Mouse (Mus musculus) kidney, postnatal 14 days (tissue): Measurements from ENCODE around the gene Eml2.
"Not testable (repeated sequence)": the region's sequence is repeated elsewhere in the genome, so short reads cannot be mapped to it uniquely, and the experiment has no call there.

Source experiments
- DNase-seq: peaks from one replicate; pipeline ENCODE4 v3.0.0; 2022; ENCODE audit warnings: mixed read lengths

Eml2 gene

DNA sequence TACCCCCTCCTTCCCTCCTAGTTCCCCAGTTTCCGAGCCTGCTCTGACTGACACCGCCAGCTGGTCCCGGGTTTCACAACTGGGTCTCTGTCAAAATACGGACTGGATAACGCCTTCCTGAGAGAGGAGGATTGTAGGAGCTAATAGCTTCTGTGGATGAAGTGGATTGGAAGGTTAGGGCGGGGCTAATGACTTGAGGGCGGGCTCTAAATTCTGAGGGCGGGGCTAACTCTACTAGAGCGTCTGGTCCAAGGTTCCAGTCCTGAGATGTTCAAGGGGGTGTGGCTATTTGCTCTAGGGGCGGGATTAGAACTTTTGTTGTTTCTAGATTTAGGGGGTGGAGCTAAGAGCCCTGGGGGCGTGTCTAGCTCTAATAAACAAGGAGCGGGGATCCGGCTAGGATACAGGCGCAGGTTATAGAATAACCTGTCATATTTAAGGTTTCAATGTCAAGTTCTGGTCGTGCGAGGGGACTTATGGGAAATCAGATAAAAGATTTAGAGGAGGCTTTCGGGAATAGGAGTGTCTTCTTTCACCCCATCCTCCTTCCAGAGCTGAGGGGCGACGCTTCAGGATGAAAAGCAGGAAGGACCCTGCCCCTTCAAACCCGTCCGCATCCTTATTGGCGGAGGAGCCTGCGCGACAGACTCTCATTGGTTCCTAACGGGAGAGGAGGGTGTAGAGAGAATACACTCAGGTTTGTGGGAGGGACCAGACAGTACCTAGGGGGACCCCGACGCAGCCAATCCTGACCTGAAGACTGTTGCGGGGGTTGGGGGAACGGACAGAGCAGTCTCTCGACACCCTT is at the start of gene Eml2:
Eml2 (plus strand) TSS at position 714 of the 808 bp plus-strand sequence.
- peak; percentile 58 for DNase-seq

DNA sequence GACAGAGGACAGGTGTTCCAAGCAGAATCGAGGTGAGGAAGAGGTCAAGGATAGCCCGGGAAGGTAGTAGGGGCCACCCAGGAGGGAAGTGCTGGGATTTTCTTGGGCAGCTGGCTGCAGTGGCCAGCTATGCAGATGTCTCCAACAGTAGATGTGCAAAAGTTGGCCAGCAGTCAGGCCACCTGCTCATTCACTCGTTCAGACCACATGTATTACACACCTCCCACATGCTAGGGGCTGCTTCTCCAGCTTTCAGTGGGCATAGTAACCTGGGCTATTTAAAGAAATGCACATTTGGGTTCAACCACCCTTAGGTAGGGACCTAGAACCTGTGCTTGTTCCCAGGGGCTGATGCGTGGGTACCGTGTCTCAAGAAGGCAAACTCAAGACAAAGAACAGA is 48.5 kb upstream of the Eml2 start:
- no peak for DNase-seq

DNA sequence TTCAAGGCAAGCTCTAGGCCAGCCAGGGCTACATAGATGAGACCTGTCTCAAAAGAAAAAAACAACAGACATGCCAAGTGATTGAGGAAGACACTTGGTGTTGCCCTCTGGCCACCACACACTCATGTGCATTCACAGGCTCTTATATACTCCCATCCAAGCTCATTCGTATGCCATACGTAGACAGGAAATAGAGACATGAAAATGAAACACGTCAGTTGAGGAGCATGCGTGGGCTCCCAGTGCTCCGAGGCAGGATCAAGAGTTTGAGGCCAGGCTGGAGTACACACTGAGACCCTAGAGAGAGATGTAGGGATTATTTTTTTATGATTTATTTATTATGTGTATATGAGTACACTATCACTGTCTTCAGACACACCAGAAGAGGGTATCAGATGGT is 46.8 kb upstream of the Eml2 start:
- DNase-seq, result no peak

DNA sequence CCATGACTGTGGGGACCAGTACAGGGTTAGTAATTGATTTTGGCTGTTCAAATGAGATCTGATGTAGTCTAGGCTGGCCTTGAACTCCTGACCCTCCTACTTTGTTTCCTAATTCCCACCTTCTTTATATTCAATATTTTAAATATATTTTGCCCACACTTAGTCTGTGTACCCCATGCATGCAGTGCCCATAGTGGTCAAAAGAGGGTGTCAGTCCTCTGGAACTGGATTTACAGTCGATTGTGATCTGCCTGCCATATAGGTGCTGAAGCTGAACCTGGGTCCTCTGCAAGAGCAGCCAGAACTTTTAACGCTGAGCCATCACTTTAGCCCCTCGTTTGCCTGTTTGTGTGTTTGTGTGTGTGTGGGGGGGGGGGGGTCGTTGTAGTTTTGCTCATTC is 45.6 kb upstream of the Eml2 start:
- no peak for DNase-seq

DNA sequence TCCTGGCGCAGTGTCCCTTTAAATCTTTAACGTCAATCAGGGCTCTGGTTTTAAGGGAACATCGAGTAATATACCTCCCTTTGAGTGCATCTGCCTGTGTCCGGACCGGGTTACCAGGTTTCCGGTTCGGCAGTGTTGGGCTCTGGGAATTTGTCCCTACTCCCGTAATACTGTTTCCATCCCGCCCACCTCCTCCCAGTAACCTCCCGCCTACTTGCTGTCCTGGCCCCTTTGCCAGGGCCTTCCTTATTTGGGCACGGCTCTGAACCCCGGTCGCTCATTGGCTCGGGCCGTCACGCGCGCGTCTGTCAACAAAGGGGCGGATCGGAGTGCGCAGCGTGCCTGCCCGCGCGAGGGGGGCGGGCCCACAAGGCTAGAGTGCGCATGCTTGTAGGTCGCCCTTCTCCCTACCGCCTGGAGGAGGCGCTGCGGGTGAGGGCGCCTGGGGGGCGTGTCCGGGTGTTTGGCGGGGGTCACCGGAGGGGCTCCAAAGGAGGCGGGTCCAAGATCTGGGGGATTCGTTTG is 44.8 kb upstream of the Eml2 start:
- DNase-seq, result peak; percentile 99

DNA sequence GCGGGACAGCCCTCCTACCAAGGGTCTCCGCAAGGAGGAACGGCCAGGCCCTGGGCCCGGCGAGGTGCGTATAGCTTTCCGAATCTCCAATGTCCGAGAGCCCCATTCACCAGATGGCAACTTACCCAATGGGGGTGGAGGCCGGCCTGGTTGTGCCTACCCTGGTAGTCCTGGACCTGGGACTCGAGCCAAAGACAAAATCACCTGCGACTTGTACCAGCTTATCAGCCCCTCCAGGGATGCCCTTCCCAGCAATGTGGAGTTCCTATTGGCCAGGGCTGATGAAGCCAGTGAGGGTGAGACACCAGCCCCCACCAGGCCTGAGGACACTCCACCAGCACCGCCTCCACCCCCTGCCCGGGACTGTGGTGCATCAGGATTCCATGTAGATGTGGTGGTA is 40.1 kb upstream of the Eml2 start:
- no peak for DNase-seq

DNA sequence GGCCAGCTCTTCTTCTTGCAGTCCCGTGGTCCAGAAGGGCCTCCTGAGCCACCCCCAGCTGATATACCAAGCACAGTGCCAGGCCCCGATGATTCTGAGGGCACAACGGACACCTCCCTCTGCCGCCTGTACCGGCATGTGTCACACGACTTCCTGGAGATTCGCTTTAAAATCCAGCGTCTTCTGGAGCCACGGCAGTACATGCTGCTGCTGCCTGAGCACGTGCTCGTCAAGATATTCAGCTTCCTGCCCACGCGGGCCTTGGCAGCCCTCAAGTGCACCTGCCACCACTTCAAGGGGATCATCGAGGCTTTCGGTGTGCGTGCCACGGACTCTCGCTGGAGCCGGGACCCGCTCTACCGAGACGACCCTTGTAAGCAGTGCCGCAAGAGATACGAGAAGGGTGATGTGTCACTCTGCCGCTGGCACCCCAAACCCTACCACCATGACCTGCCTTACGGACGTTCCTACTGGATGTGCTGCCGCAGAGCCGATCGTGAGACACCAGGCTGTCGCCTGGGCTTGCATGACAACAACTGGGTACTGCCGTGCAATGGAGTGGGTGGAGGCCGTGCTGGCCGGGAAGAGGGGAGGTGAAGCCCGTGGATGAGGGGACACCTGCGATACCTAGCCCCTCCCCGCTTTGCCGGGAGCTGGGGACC is 39.4 kb upstream of the Eml2 start:
- no peak for DNase-seq

DNA sequence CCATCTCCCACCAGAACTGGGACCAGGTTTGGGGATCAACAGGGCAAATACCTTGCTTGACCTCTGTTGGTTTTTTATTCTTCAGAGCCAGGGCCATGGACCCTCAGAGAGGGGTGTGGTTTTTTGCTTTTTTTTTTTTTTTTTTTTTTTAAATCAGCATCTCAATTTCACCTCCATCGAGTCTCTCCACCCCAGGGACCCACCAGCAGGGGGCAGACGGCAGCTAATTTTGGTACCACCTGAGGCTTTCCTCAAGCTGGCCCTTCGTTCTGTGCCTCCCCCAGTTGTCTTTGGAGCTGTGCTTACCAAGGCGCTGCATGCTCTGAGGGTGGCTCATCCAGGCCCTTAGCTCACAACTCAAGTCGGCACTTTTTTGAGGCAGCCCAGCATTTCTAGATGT is 38.8 kb upstream of the Eml2 start:
- DNase-seq, result peak; percentile 60

DNA sequence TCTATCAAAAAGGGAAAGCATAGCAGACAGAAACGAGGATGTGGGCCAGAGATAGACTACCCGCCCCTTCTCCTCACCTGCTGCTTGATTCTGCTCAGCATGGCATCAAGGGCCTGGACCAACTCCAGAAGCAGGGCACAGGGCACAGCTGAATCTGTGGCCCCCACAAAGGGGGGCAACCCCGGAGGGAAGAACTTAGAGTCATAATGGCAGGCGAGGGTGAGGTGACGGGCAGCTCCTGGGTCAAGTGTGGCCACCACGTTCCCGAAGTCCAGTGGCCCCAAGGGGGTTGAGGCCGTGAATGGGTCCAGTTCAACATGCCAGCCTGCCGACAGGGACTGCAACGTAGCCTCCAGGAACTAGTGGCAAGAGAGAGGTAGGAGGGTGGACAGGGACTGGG is 29.4 kb upstream of the Eml2 start:
- no peak for DNase-seq

DNA sequence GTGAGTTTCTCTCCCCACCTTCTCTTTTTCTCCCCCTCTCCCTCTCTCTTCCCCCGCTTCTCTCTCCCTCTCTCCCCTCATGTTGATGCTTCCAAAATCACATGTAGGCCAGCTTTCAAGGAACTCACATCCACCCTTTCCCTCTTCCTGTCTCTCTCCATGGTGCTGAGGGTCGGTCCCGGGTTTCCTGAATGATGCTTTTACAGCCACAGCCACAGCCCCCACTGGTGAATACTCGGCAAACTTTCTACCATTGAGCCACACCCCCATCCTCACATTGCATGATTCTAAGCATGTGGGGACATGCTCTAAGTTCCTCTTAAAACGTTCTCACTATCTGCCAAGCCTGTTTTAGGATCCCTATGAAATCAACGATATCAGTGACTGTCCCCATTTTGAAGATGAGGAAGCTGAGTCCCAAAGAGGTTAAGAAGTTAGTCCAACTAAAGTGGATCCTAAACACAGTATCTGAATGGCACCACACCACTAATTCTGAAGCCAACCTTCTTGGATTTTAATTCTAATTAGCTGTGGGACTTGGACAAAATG is 28.6 kb upstream of the Eml2 start:
- DNase-seq, result no peak

DNA sequence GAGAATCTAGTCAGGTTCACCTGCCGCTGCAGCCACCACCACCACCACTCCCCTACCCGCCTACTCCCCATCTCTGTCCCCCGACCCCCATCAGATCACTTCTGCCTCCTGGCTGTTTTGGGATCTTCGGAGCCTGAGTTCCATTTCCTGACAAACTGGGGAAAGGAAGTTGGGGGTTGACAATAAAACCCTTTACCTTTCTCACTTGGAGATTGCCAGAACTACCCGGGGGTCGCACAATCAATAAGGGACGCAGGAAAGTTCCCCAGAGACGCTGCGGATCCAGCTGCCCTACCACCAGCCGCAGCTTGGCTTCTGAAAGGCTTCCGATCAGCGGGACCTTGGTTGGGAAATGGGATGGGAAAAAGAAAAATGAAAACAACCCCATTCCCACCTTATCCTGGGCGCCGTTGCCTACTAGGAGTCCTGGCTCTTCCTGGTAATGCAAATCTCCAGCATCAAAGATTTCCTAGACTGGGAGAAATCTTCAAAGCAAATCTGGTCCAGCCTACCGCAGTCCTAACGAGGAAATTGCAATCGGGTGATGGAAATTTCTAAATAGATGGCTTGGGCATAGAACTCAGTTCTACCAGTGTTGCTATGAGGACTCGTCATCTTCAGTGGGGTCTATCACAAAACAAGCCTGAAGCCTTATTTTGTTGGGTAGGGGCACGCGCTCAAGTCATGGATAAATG is 27.9 kb upstream of the Eml2 start:
- no peak for DNase-seq

DNA sequence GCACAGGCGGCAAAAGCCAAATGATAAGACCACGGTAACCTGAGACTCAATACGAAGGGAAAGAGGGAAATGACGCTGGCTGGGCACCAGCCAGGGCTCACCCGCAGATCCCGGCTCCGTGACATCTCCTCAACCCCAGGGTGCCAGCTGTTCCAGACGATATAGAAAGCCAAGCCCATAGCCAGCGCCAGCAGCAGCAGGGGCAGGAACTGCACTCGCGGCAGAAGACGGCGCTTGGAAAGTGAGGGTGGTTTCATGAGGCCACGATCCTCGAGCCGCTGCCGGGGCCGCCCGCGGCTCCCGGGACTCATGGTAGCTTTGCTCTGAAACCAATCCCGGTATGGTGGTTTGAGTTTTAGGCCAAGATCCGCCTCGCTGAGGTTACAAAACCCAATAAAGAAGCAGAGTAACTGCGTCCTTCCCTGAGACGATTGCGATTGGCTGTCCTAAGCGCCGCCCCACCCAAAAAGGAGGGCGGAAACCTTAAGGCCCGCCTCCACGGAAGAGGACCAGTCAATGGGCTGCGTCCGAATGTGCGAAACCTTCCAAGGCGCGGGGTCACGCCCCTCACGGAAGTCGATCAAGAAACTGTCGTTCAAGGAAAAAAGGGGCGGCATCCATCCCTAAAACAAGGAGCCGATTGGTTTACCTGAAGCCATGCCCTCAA is 27.2 kb upstream of the Eml2 start, which contains the start of gene Qpctl:
Qpctl (minus strand) TSS at position 417 of the 667 bp plus-strand sequence.
- DNase-seq, result peak; percentile 99

DNA sequence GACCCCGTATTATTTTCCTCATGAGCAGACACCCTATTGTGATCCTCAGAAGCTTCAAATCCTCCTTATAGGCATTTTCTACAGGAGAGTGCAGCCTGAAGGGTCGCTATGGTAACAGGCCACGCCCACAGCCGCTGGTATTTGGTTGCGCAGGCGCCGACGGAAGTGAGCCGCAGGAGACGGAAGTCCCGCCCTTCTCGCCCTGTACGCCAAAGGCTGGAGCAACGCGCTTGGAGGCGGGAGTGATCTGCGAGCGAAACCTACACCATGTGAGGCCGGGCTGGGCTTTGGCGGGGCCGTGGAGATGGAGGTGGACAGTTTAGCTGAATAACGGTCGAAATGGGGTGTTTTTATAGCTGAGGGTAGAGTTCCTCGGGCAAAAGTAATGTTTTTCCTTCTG is 26.6 kb upstream of the Eml2 start, which contains the start of gene Snrpd2:
Snrpd2 (plus strand) TSS at position 97 of the 400 bp plus-strand sequence.
- peak; percentile 98 for DNase-seq

DNA sequence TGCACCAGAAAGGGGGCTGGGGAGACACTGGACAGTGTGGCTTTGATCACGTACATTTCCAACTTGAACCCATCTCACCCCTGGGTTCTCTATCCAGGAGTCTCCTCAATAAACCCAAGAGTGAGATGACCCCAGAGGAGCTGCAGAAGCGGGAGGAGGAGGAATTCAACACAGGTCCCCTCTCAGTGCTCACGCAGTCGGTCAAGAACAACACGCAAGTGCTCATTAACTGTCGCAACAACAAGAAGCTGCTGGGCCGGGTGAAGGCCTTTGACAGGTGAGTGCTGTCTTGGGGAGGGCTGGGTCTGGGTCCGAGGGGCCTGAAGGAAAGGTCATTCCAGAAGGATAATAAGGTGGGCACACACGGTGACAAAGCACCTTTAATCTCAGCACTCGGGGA is 25.1 kb upstream of the Eml2 start:
- DNase-seq, result not testable (repeated sequence)

DNA sequence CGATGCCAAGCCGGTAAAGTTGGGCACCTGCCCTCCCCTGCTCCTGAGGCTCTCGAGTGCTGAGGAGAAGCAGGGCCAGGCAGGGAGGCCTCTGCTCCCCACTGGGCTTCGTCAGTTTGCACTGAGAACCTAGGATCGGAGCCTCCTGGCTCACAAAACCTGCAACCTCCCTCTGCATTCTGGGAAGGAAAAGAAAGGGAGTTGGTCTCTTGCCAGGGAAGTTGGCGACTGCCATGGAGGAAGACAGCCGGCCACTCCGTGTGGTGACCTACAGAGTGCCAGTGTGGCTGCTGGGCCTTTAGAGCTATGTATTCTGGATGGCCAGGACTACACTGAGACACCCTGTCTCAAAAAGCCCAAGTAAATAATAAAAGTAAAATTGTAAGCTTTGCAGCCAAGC is 21.4 kb upstream of the Eml2 start:
- no peak for DNase-seq

DNA sequence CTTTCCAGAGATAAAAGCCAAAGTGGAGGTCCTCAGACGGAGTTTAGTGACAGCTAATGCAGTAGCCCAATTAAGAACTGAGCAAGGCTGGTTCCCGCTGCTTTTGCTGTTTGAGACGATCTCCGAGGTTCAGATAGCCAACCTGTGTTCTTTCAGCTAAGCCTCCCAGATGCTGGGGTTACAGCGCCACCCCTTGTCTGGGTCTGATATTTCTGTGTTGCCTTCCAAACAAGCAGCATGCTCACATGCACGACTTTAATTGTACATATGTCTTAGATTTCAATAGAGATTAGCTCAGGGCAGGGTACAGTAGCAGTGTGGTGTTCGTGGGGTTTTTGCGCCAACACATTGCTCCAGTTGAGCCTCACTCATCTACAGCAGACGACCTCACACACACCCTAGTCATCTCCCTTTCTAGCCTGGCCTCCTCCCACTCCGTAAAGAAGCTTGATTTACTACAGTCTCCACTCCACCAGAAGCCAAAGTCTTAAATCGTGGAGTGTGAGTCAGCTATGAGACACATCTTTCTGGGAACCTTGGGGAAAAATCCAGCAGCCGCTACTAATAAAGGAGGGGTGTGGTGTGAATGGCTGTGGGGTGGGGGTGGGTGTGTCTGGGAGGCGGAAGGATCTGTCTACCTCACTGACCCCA is 20.3 kb upstream of the Eml2 start:
- DNase-seq, result no peak

DNA sequence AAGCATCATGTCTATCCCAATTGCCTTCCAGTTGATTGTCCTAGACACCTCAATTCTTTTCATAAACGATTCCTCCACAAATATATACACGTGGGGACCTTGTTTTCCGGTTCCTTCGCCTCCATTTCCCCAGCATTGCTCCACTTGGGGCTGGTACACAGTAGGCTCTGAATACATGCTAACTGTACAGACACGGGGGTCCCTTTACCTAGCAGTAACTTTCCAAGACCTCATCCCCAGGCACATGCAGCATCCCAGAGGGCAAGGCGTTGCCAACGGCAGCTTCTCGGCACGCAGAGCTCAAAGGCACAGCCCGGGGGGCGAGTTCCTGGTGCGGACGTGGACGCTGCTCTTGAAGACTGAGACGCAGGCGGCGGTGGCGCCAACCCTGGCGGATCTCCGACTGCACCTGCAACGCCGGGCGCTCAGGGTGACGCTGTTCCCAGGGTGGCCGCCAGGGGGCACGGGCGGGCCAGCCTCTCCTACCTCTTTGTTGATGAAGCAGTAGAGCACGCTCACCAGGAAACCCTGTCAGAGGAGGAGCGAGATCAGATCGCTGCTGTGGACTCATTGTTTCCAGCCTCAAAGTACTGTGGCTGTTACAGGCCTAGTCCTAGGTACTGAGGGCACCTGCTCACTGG is 18.9 kb upstream of the Eml2 start:
- DNase-seq, result peak; percentile 92

DNA sequence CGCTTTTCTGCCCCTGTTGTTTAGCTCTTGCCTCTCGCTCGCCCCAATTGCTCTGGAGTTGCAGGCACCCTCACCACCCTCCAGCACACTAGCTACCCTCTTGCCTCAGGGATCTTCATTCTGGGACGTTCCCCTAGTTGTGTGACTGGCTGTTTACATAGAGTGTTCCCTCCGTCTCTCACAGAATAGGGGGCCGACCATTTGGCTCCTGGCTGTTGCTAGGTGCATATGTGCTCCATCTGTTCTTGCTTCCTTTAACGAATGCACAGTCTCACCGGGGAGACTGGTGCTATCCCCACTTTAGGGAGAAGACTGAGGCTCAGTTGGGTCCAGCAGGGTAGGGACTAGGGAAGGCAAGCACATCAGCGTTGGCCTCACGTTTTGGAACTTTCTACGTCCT is 17.6 kb upstream of the Eml2 start:
- DNase-seq, result no peak

DNA sequence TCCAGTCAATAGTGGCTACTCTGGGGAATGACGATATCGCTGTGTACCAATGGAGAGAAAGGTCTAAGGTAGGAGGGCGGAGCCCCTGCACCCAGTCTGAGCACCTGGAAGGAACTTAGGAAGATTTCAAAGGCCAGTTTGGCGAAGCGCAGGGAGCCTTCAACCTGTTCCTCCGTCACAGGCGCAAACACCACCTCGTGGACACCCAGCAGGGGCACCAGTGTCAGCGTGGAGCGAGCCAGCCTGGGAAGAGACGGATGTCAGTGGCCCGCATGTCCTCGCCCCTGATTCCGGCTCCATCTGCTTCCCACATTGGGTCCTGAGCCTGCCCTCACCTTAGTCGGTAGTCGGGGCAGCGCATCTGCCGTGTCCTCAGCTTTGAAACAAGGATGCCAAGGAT is 16.8 kb upstream of the Eml2 start:
- DNase-seq, result no peak

DNA sequence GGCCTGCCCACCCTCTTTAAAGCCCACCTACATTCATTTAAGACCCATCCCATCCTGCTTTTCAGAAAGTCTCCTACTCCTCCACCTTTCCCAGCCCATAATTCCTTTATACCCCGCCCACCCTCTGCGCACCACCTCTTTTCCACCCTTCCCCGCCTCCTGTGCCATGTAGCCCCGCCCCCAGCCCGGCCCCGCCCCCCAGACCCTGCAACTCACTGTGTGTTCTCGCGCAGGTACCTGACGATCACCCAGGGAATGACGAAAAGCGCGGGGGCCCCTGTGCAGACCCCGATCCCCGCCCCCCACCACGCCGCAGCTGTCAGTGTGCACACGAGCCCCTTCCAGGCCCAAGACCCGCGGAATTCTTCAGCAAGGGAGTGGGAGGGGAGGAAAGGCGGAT is 16.1 kb upstream of the Eml2 start:
- DNase-seq, result peak; percentile 43

DNA sequence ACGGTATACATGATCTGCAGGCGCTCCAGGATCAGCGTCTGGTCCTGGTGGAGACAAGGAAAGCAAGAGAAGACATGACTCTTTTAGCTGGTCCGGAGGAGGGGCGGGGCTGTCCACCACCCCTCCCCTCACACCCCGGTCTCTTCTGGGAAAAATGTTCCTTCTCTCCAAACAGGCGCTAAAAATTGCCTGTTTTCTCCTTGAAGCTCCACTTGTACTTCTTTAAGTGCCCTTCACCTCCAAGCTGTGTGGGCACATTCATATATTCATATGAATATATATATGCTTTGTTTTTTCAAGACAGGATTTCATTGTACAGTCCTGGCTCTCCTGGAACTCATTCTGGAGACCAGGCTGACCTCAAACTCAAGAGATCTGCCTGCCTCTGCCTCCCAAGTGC is 13.3 kb upstream of the Eml2 start:
- no peak for DNase-seq

DNA sequence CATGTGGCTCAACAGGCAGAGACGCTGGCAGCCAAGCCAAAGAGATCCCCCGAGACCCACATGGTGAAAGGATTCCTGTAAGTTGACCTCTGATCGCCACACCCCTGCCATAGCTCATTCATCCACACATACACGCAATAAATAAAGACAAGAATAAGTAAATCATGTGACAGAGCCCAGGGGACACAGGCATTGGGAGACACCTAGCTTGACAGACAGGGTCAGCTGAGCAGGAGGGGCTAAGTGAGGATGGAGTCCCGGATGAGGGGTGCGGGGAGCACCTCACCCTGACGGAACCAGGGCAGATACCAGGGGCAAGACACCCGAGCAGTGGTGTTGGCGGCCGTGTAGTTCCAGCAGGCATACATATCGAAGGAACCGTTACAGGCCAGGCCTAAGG is 12.5 kb upstream of the Eml2 start:
- no peak for DNase-seq
